Mouse (Mus musculus) small intestine, adult 2 months (tissue): Measurements from ENCODE around the gene Olfr502. TPM values are rescaled to one million over a fixed set of nuclear protein-coding genes. Genes with fewer than 3 reads are reported as not detected.
"Not testable (repeated sequence)": the region's sequence is repeated elsewhere in the genome, so short reads cannot be mapped to it uniquely, and the experiment has no call there.

ENCODE experiments used
- H3K27ac ChIP-seq: fragments of 200-500 bp; 2 replicates; pipeline ENCODE4 v1.5.1; 2012; ENCODE audit warnings: low read depth, low read length, control low read depth, inconsistent platforms; ENCODE audit not compliant: insufficient read depth
- H3K27me3 ChIP-seq: fragments of 200-500 bp; 2 replicates; pipeline ENCODE4 v1.6.1; 2012; ENCODE audit warnings: mild to moderate bottlenecking, moderate library complexity, low read length, inconsistent platforms; ENCODE audit not compliant: control insufficient read depth, insufficient read depth
- H3K36me3 ChIP-seq: fragments of 200-500 bp; 2 replicates; pipeline ENCODE4 v1.6.1; 2012; ENCODE audit warnings: mild to moderate bottlenecking, low read length, control low read depth, inconsistent platforms; ENCODE audit not compliant: control insufficient read depth, insufficient read depth
- H3K4me1 ChIP-seq: fragments of 200-500 bp; 2 replicates; pipeline ENCODE4 v1.6.1; 2012; ENCODE audit warnings: low read length, inconsistent platforms, mixed read lengths; ENCODE audit not compliant: control insufficient read depth, insufficient read depth, insufficient read length
- H3K4me3 ChIP-seq: fragments of 200-500 bp; 2 replicates; pipeline ENCODE4 v1.5.1; 2012; ENCODE audit warnings: low read depth, mild to moderate bottlenecking, control low read depth, inconsistent platforms, low read length, moderate library complexity
- CTCF ChIP-seq: fragments of 200-500 bp; IDR thresholded peaks from 2 replicates; pipeline ENCODE4 v1.5.1; 2012; ENCODE audit warnings: low read depth, mild to moderate bottlenecking, control low read depth, inconsistent platforms, low read length, moderate library complexity, mixed read lengths; ENCODE audit not compliant: insufficient replicate concordance, insufficient read length; ENCODE audit errors: extremely low read depth
- POLR2A ChIP-seq: fragments of 200-500 bp; IDR thresholded peaks from 2 replicates; pipeline ENCODE4 v1.6.1; 2012; ENCODE audit warnings: low read depth, mild to moderate bottlenecking, control low read depth, inconsistent platforms, low read length, moderate library complexity
- WGBS: fragments of 180-500 bp; shearing (Covaris S2); methylation state at CpG from one replicate; pipeline ENCODE4 v1.1.7; 2018; 5-methylcytosine and 5-hydroxymethylcytosine counted together
- polyA plus RNA-seq: library from polyadenylated mRNA; depleted of rRNA; stranded (reverse); fragments of >200 nt; gene quantifications from 2 replicates; pipeline ENCODE4 v1.2.3, GENCODE M21; 2012; rRNA removed

Olfr502 gene
- not detected in 2 replicates for polyA plus RNA-seq

- TF ChIP-seq POLR2A (no peak), CTCF (no peak)
Observed at GRCm38 (mm10) chr7:108524965-108525364, at the start of gene Olfr502. Gene Olfr502 (minus strand): TSS chr7:108525065.

GRCm38 (mm10) chr7:108565693-108566092, 40.8 kb upstream of the Olfr502 start, which contains the start of gene Olfr504:
Gene Olfr504 (minus strand): TSS chr7:108565793.
- H3K4me1 ChIP-seq: no peaks in the 10 kb centered on the region
- no peak within 1 kb of the TSS for H3K27ac ChIP-seq
- H3K4me3 ChIP-seq: no peak within 1 kb of the TSS
- H3K36me3 ChIP-seq: no peaks in the 10 kb centered on the region
- H3K27me3 ChIP-seq: no peaks in the 10 kb centered on the region
- TF ChIP-seq CTCF (no peak), POLR2A (no peak)
- 88% methylated on average over 1 of the region's 1 CpGs for WGBS

More at GRCm38 (mm10) chr7:108524965-108525364, at the start of gene Olfr502:
- Histone ChIP-seq H3K36me3 (no peaks in the 10 kb centered on the region), H3K4me3 (no peak within 1 kb of the TSS), H3K27me3 (no peaks in the 10 kb centered on the region), H3K4me1 (no peaks in the 10 kb centered on the region), H3K27ac (no peak within 1 kb of the TSS)
- WGBS: 72% methylated on average over 1 of the region's 1 CpGs

- WGBS: 27% methylated on average over 1 of the region's 1 CpGs
- H3K27ac ChIP-seq, H3K4me1 ChIP-seq, H3K4me3 ChIP-seq, H3K36me3 ChIP-seq, H3K27me3 ChIP-seq: not testable (repeated sequence)
Observed at GRCm38 (mm10) chr7:108544227-108544626, 19.4 kb upstream of the Olfr502 start, which contains the start of gene Olfr503. Gene Olfr503 (plus strand): TSS chr7:108544527.

GRCm38 (mm10) chr7:108542416-108542815, 17.6 kb upstream of the Olfr502 start:
- Histone ChIP-seq H3K27me3 (no peaks in the 10 kb centered on the region), H3K4me3 (no peak overlapping the region), H3K36me3 (no peaks in the 10 kb centered on the region), H3K27ac (no peak overlapping the region), H3K4me1 (no peaks in the 10 kb centered on the region)
- TF ChIP-seq POLR2A (no peak), CTCF (no peak)
- WGBS: 82% methylated on average over 13 of the region's 13 CpGs

Other genes starting within 250 kb of the Olfr502 start
- not detected in 2 replicates for gene Olfr490, start 236.1 kb downstream of the Olfr502 start, polyA plus RNA-seq
- not detected in 2 replicates for gene Olfr491, start 211.6 kb downstream of the Olfr502 start, polyA plus RNA-seq
- gene Olfr492, start 201.4 kb downstream of the Olfr502 start, polyA plus RNA-seq: not detected in 2 replicates
- not detected in 2 replicates for gene Olfr493, start 178.1 kb downstream of the Olfr502 start, polyA plus RNA-seq
- gene Olfr494, start 159.7 kb downstream of the Olfr502 start, polyA plus RNA-seq: not detected in 2 replicates
- not detected in 2 replicates for gene Olfr495, start 131.9 kb downstream of the Olfr502 start, polyA plus RNA-seq
- gene Olfr497, start 104.6 kb downstream of the Olfr502 start, polyA plus RNA-seq: not detected in 2 replicates
- not detected in 2 replicates for gene Olfr498, start 59.7 kb downstream of the Olfr502 start, polyA plus RNA-seq
- not detected in 2 replicates for gene Olfr503, start 19.5 kb upstream of the Olfr502 start, polyA plus RNA-seq
- gene Olfr504, start 40.7 kb upstream of the Olfr502 start, polyA plus RNA-seq: not detected in 2 replicates
- gene Olfr506, start 85.7 kb upstream of the Olfr502 start, polyA plus RNA-seq: not detected in 2 replicates
- not detected in 2 replicates for gene Olfr507, start 96.7 kb upstream of the Olfr502 start, polyA plus RNA-seq
- gene Olfr508, start 104.9 kb upstream of the Olfr502 start, polyA plus RNA-seq: not detected in 2 replicates
- not detected in 2 replicates for gene Olfr509, start 126.8 kb upstream of the Olfr502 start, polyA plus RNA-seq
- not detected in 2 replicates for gene Olfr510, start 141.4 kb upstream of the Olfr502 start, polyA plus RNA-seq
- not detected in 2 replicates for gene Olfr512, start 188.3 kb upstream of the Olfr502 start, polyA plus RNA-seq
- gene Olfr513, start 225.9 kb upstream of the Olfr502 start, polyA plus RNA-seq: not detected in 2 replicates